Mouse (Mus musculus) cerebellum, postnatal 14 days (tissue): ENCODE data around the gene C2cd2l.
"Not testable (repeated sequence)": the region's sequence is repeated elsewhere in the genome, so short reads cannot be mapped to it uniquely, and the experiment has no call there.

Source experiments
- DNase-seq, 2 experiments: peaks; one replicate each; pipeline ENCODE4 v3.0.0; 2021; ENCODE audit warnings: mixed read lengths in 2 of 2

The C2cd2l gene

GRCm38 (mm10) chr9:44336093-44336406, 16.0 kb upstream of the C2cd2l start:
- no peak for DNase-seq

GRCm38 (mm10) chr9:44335331-44336092, 15.4 kb upstream of the C2cd2l start:
- DNase-seq: no peak

- peak; percentile 98 for DNase-seq
Measured at GRCm38 (mm10) chr9:44334396-44335330, 14.6 kb upstream of the C2cd2l start, which contains the start of gene H2afx. TSS of gene H2afx (plus strand) at chr9:44334694.

DNA sequence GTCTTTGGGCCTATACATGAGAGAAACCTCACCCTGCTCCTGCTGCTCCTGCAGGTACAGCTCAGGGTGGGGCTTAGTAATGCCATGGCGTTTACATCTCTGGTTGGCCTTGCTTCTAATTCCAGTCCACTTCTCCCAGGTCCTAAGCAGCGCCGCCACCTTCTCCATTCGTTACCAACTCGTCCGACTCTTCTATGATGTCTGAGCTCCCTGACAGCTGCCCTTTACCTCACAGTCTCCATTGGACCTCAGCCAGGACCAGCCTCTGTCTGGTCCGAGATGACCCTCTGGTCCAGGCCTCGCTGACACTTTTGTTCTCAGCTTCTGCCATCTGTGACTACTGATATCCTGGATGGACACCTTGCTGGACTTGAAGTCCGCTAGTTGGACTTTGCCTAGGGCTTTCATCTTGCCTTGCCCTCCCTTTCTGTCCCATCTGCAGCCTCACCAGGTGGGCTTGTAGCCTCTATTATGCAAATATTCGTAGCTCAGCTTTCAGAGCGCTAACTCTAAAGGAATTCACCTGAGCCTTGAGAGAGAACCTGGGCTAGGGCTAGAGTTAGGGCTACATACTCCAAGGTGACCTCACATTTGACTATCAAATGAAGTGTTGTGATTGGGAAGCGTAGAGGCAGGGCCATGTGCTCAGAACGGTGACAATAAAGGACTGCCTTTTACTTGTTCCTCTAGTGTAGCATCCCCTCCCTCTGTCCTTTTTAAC, 13.0 kb upstream of the C2cd2l start:
- peak in 1 of 2 experiments; percentile 35 for DNase-seq

DNA sequence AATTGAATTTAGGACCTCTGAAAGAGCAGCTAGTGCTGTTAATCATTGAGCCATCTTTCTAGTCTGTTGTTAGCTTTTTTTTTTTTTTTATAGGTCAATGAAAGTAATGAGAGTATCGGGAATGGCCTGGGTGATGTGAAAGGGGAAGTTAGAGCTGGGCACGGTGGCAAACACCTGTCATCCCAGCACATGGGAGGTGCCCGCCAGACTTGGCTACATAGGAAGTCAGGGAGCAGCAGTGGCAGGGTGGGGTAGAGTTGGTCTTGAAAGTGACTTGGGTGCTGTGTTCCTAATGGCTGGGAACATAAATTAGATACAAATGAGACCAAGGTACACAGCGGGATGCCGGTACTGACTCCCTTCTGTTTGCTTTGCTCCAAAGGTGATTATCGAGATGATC, 10.7 kb upstream of the C2cd2l start:
- DNase-seq: no peak

GRCm38 (mm10) chr9:44327926-44328325, 7.8 kb upstream of the C2cd2l start:
- no peak for DNase-seq

- DNase-seq: no peak
Measured at GRCm38 (mm10) chr9:44327064-44327711, 7.1 kb upstream of the C2cd2l start.

DNA sequence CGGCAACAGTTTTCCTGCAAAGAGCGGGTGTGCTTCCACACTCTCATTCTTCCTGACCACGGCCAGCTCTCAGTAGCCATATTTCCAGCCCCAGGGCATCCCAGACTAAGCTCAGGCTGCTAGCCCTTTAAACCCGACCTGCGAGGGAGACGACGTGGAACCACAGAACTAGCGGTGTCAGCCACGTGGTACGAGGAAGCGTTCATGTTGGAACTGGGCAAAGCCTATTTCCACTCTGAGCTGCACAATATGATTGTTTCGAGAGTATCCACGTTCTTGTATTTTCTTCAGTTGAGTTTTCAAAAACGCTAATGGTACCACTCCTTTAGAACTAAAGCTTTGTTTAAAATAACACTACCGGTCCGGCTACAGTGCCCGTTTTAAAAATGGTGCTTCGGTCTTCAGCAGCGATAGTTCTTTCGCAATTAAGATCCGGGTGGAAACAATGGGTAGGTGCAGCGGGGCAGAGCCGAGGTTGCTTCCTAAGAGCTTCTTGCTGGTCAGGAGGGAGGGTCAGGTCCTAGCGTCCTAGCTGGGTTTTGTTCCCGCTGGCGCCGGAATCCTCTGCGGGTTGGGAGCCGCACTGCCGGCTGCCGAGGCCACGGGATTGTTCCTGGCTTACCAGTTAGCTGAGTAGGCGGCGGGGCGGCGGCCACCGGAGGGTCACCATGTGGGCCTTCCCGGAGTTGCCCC, 6.4 kb upstream of the C2cd2l start:
- DNase-seq: peak; percentile 86 to 88

GRCm38 (mm10) chr9:44325768-44326370, 5.8 kb upstream of the C2cd2l start, which contains the start of gene Dpagt1:
TSS of gene Dpagt1 (plus strand) at chr9:44326019.
- no peak for DNase-seq

DNA sequence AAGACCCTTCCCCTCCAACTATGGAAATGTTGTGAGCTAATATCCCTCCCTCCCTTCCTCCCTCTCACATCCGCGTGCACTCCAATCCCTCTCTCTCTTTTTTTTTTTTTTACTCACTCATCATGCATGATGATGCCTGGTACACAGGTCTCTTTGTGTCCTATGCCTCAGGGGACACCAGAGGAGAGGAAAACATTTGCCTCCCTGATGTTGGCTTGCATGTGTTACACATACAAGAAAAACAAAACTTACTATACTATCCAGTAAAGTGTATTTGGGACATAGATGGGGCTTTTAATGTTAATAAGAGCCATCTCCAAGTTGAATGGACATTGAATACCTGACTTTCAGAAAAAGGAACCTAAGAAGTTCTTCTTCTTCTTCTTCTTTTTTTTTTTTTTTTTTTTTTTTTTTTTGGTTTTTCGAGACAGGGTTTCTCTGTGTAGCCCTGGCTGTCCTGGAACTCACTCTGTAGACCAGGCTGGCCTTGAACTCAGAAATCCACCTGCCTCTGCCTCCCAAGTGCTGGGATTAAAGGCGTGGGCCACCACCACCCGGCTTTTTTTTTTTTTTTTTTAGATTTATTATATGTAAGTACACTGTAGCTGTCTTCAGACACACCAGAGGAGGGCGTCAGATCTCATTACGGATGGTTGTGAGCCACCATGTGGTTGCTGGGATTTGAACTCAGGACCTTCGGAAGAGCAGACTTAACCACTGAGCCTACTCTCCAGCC, 5.1 kb upstream of the C2cd2l start:
- DNase-seq: not testable (repeated sequence)

GRCm38 (mm10) chr9:44324147-44324546, 4.1 kb upstream of the C2cd2l start:
- DNase-seq: no peak

GRCm38 (mm10) chr9:44323656-44324055, 3.6 kb upstream of the C2cd2l start:
- DNase-seq: not testable (repeated sequence)

- DNase-seq: no peak
Measured at GRCm38 (mm10) chr9:44320799-44321133, 681 bp upstream of the C2cd2l start.

DNA sequence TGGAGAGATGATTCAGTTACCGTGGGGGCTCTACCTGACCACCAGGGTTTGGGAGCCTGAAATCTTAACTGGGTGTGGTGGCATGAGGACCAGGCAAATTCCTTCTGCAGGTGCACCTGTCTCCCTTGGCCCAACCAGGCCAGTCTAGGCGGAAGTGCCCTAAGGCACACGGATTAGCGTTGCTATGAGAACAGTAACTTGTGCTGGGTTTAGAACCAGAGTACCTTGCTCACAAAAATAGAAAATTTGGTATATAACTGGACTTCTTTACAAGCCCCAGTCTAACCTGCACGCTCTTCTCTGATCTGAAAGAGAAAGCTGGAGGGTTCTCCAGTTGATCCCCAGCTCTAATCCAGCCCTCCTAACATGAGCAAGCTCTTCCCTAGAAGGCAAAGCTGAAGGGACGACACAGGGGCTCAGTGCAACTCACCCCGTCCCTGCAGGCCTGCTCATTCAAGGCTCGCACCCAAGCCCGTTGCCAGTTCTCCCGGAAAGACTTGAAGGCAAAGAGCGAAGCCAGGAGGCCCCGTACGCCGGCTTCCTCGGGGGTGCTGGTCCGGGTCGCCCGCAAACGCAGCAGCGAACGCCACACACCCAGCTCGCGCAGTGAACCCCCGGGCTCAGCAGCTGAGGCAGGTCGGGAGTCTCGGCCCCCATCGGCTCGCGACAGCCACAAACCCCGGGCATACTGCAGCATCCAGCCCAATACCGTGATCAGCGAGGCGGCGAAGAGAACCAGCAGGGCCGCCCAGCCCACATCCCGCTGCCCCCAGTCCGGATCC, 789 bp downstream of the C2cd2l start:
- no peak for DNase-seq

DNA sequence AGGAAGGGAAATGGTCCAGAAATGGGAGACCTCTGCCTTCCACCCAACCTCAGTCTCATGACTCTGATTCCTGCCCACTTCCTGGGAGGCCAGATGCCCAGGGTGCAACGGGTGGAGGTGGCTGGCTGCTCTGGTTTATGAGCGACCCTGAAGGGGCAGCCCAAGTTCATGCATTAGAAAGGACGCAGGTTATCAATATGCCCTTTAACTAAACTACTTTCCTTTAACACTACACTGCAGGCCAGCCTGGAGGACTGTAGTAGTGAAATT, 1.3 kb downstream of the C2cd2l start:
- no peak for DNase-seq

- DNase-seq: no peak
Measured at GRCm38 (mm10) chr9:44318076-44318825, 1.8 kb downstream of the C2cd2l start.

DNA sequence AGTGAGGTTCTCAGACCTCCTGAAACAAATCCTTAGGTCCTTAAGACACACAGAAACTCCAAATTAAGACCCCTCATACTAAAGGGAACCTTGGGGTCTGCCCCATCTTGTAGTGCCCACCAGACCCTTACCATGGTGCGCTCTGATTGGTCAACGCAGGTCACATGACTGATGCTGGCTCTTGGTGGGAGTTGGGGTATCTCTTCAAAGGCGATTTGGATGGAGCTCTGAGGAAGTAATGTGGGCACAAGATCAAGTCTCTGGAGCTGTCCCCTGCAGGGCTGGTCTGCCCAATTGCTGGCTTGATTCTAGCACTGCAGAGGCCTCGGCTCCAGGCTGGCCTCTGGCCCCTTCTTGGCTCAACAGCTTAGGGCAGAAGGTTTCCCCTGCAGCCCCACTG, 2.6 kb downstream of the C2cd2l start:
- DNase-seq: peak in 1 of 2 experiments; percentile 35

DNA sequence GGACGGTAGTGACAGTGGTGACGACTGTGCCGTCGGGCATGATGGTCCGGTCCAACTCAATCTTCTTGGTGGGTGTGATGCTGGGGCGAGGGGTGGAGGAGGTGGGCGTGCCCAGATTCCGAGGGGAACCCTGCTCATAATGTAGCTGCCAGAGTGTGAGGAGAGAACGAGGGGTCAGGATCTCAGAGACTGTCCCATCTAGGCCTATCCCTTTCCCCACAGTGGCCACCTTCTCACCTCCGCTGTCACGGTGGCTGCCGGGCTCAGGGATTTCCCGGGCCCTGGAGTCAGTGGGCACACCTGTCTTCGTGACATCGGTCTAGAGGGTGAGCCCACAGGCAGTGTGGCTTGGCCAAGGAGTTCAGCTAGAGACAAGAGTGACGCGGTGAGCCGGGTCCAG, 5.2 kb downstream of the C2cd2l start:
- no peak for DNase-seq

- no peak for DNase-seq
Measured at GRCm38 (mm10) chr9:44314257-44314547, 5.9 kb downstream of the C2cd2l start.
